Mouse (Mus musculus) forebrain, embryonic 10.5 days (tissue): ENCODE data around the gene Mmp28. TPM values are rescaled to one million over a fixed set of nuclear protein-coding genes. Genes with fewer than 3 reads are reported as not detected.

ENCODE experiments used
- polyA plus RNA-seq: library from polyadenylated mRNA; unstranded; fragments of >200 nt; fragmentation: Nextera tagmentation; extraction: Ambion mirVana; gene quantifications from 2 replicates; pipeline ENCODE4 v1.2.1, GENCODE M21; 2016

Gene Mmp28
- polyA plus RNA-seq, 1 experiment from 2014 or later = 1.1 TPM

Other genes starting within 250 kb of the Mmp28 start
- 0.15 and 0.19 TPM in 2 replicates for gene Slfn14, start 176.3 kb downstream of the Mmp28 start, polyA plus RNA-seq
- gene Ap2b1, start 164.0 kb downstream of the Mmp28 start, polyA plus RNA-seq = 66.4 and 67.0 TPM in 2 replicates
- gene Pex12, start 160.5 kb downstream of the Mmp28 start, polyA plus RNA-seq = 16.4 and 16.6 TPM in 2 replicates
- 2.7 and 3.1 TPM in 2 replicates for gene Rasl10b, start 53.9 kb downstream of the Mmp28 start, polyA plus RNA-seq
- 0.07 TPM in 1 of 2 replicates, not detected in the other for gene Gas2l2, start 33.6 kb downstream of the Mmp28 start, polyA plus RNA-seq
- 0.25 and 0.36 TPM in 2 replicates for gene 1700020L24Rik, start 25.4 kb downstream of the Mmp28 start, polyA plus RNA-seq
- 14.2 and 14.6 TPM in 2 replicates for gene Taf15, start 10.0 kb upstream of the Mmp28 start, polyA plus RNA-seq
- gene Heatr9, start 59.1 kb upstream of the Mmp28 start, polyA plus RNA-seq = not detected in 2 replicates
- gene Ccl5, start 67.4 kb upstream of the Mmp28 start, polyA plus RNA-seq = 0.22 TPM in 1 of 2 replicates, not detected in the other
- 0.55 and 1.4 TPM in 2 replicates for gene Ccl9, start 115.6 kb upstream of the Mmp28 start, polyA plus RNA-seq
- 2.1 and 2.2 TPM in 2 replicates for gene Ccl6, start 130.0 kb upstream of the Mmp28 start, polyA plus RNA-seq
- gene Rpl9-ps1, start 182.6 kb upstream of the Mmp28 start, polyA plus RNA-seq = not detected in 2 replicates
- gene Ccl3, start 186.3 kb upstream of the Mmp28 start, polyA plus RNA-seq = 0.36 and 0.83 TPM in 2 replicates
- 0.42 and 0.46 TPM in 2 replicates for gene Ccl4, start 199.5 kb upstream of the Mmp28 start, polyA plus RNA-seq
- gene Wfdc17, start 240.9 kb upstream of the Mmp28 start, polyA plus RNA-seq = 0.32 TPM in 1 of 2 replicates, not detected in the other
- gene Wfdc18, start 245.9 kb upstream of the Mmp28 start, polyA plus RNA-seq = not detected in 2 replicates